Mouse (Mus musculus): ENCODE data around the gene Il4.

Gene Il4

DNA sequence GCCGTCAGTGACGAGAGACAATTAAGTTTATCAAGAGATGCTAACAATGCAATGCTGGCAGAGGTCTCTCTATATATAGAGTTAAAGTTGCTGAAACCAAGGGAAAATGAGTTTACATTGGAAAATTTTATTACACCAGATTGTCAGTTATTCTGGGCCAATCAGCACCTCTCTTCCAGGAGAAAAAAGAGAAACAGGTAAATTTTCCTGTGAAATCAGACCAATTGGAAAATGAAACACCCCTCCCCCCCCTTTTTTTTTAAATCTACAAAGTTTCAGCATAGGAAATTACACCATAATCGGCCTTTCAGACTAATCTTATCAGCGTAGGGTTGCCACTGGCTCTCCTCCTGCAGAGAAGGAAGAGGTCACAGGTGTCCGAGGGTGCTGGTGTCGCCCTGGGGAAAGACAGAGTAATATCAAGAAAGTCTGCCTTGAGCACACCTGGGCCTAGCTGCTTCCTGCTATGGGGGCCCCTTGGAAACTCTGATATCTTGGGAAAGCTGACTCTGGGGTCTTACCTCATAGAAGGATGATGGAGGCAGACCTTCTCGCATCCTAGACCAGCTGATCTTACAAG is at the start of gene Il4:
Gene Il4, minus strand, starts transcription at position 51 of the 580 bp plus-strand sequence.
- no peak for DNase-seq

DNA sequence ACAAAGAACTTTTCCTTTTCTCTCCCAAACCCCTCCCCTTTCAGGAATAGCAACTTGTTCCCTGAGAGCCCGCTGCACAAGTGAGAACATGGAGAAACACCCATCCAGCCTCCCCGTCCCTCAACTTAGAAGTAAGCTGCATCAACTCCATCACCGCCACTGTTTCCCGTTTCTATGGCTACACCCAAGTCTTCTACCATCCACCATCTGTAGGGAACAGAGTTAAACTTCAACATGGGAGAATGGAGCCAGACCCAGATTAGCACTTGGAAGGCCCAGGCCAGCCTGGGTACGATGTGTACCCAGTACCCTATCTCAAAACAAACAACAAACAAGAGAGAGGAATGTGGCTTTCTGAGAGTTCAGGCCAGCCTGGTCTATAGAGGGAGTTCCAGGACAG is 45.6 kb upstream of the Il4 start:
- no peak for DNase-seq

DNA sequence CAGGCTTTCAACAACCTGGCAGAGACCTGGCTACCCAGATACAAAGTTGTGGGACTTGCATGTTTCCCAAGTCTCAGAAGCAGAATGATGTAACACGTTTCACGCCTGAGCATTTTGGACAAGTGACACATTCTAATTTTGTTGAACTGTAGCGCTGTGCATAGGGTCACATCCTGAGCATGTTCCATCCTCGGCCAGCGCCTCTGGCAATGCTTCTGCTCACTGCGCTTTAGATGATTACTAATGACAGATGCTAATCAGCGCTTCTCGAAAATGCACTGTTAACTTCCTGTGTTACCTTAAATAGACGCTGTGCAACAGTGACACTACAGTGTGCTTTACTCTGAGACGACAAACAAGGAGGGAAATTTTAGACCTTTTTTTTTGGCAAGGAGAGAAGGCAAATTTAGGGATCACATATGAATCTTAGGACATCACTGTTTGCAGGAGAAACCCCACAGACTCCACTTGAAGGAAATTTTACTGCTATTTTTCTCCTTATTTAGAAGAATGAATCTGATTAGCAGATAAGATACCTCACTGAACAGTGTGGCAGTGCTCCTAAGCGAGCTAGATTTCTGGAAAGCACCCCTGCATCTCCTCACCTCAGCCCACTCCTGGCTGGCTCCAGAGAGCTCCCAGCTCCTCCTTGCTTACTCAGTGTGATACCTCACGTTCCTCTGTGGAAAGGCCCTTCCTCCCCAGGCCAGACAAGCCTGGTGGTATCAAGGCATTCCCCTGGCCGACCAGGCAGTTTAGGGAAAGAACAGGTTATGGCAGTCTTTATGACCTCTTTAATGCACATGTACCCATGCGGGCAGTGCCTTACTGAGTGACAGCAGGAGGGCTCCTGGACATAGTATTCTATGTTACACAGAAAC is 44.6 kb upstream of the Il4 start:
- peak; percentile 83 for DNase-seq

DNA sequence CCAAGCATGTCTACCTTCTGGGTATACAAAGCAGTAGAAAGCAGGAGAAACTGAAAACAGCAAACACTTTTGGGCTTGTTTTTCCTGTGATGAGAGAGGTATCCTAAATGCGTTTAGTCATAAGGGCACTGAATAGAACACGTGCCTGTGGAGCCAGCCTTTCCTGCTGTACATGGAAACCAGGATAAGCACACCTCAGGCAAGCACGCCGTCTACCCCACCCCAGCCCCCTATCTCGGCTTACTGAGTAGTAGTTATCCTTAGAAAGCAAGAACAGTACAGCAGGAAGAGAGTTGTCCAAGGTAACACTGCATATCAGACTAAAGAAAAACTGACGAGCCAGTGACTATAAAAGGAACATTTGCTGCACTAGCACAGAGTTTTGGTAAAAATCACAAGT is 39.4 kb upstream of the Il4 start:
- DNase-seq = no peak

DNA sequence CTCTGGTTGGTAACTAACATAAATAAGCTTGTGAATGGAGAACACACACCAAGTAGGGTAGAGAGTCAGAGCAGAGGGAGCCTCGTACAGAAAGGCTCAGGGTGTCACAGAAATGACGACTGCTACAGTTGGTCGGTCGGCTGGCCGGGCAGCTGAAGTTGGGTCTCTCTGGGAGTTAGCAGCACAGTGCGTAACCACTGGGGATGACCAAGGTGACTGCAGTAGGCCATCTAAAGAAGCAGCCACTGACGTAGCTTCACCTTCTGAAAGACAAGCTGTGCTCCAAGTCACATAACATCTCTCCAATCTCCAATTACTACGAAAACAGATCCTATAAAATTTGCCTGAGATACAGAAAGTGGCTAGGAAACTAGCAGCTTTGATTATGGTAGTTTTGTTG is 38.9 kb upstream of the Il4 start:
- DNase-seq = no peak

DNA sequence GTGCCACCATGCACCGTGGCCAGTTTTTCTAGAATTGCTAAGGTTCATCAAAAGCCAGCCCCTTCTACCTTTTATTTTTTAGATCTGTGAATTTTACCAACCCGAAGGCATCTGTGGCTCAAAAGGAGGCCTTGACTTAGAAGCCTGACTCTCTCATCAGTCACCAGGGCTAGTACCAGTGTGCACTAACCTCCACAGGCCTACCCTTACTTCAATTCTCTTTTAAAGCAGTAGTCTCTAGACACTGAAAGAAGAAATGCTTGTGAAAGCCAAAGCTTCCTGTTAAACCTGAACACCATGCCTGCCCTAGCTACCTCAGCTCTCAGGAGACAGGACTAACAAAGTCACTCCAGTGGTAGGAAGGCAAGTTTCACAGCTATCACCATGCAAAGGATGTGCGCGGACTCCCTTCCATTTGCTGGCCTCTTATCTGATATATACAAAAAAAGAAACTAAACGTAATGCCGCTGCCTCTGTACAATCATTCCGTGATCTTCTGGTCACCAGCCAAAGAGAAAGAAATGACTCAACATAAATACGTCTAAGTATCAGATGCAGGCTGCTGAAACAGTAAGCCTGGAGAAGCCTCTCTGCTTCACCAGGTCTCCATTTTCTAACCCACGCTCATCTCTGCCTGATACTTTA is 38.2 kb upstream of the Il4 start:
- DNase-seq = peak; percentile 79

DNA sequence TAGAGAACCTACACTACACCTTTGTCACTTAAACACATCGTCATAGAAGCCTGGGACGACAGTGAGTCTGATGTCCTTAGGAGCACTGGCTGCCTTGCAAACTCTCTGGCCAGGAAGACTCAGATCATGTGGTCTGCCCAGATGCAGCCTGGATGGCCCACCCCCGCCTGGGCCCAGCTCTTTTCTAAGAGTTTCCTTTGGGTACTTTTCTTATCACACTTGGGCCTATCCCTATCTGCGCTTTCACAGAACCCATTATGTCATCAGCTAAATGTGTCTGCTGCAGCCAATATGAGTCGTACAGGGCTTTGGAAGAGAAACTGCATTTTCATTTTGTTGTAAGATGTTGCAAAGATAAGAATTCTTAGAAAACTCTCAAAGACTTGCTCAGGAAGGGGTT is 36.6 kb upstream of the Il4 start:
- peak; percentile 92 for DNase-seq

DNA sequence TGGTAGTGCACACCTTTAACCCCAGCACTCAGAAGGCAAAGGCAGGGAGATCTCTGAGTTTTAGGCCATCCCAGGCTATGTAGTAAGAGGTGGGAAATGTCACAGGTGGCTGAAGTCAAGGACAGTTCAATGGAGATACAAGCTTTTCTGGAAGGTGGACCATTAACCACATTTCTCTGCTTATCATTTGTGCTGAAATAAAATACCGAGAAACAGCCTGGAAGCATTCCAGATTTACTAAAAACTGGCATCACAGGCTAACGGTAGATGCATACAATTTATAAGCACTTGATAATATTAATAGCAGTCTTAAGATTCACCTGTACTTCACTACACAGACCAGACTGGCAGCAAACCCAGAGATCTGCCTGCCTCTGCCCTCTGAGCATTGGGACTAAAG is 34.0 kb upstream of the Il4 start:
- no peak for DNase-seq

DNA sequence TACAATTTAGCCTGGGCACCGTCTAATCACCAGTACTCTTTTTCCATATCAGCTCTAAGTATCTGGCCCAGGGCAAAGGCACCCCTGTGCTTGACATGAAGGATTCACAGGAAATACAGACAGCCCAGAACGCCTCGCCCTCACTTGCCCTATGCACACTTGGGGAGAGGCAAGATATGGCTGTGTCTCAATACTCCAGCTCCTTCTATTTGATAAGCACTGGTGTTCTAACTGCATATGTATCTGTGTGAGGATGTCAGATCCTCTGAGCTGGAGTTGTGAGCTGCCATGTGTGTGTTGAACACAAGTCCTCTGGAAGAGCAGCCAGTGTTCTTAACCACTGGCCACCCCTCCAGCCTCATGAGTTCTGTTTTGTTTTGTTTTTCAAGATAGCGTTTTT is 33.0 kb upstream of the Il4 start:
- DNase-seq = no peak

DNA sequence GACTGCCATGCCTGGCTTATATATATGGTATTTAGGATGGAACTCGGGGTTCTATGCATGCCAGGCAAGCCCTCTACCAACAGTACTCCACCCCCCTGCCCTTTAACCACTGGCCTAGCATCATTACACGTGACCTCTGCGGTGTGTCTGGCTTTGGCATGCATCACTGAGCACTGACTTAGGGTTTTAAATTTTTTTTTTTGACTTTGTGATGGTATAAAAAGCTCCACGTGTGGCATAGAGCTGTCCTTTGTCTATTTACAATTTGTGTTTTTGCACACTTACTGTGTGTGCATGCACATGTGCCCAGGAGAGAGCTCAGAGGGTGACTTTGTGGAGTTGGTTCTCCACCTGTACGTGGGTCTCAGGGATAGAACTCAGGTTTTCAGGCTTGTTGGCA is 25.5 kb upstream of the Il4 start:
- no peak for DNase-seq

DNA sequence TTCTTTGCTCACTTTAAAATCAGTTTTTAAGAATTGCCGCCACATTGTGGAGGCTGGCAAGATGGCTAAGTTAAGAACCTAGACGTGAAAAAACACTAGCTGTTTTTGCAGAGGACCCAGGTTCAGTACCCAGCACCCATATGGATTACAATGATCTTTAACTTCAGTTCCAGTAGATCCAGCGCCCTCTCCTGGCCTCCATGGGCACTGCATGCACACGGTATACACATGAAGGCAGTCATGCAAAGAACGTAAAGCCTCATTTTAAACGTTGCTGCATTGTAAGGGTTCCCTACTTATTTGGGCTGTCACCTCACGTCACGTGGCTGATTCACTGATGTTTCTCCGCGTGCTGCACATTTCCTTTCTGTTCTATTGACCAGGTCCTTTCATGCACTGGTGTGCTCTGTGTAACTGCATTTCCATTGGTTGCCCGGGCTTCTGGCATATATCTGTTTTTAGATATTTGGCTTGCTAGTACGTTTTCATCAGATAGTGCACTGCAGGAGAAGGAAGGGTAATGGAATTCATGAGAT is 24.3 kb upstream of the Il4 start:
- no peak for DNase-seq

DNA sequence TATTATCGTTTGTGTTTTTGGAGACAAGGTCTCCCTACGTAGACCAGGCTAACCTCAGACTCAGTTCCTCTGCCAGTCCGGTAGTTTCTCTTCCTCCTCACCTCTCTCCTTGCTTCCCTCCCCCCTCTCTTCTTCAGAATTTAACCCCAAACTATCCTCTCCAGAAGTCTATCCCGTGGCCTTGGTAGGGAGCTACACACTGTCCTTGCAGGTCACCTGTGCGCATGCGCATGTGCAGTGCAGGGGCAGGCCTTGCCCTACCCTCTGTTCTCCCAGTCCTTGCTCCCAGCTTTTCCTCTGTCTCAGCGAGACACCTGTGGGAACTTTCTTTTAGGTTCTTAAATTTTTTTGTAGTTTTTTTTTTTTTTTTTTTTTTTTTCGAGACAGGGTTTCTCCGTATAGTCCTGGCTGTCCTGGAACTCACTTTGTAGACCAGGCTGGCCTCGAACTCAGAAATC is 19.4 kb upstream of the Il4 start:
- DNase-seq = peak; percentile 59

DNA sequence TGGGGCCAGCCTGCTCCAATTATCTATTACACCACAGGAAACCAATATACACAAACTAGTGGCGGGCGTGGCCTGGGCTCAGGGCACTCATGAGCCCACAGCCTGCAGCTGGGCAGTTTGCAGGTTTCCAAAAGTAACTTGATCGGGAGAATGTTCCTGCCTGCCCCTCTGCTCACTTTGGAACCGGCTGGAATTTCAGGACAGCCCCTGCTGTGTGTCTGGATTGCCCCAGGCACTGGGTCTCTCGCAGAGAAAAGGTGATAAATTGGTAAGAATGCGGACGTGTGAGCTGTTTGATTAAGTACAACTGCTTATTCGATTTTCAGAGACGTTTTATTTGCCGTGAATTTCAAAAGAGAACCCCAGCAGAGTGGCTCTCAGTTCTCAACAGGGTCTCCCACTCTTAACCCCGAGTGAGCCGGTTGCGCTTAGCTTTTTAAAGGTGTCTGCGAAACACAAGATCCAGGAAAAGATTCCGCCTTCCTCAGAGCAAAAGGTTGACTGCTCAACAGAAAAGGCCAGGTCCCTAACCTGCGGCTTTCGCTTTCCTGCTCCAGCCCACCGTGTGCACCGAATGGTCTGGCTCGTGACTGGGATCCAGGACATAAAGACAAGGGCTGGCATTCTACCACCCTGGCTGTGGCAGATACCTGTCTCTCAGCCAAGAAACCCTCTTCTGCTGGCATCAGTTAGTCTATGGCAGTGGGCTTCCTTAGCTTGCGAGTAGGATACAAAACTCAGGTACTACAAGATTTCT is 18.8 kb upstream of the Il4 start:
- DNase-seq = peak; percentile 58

DNA sequence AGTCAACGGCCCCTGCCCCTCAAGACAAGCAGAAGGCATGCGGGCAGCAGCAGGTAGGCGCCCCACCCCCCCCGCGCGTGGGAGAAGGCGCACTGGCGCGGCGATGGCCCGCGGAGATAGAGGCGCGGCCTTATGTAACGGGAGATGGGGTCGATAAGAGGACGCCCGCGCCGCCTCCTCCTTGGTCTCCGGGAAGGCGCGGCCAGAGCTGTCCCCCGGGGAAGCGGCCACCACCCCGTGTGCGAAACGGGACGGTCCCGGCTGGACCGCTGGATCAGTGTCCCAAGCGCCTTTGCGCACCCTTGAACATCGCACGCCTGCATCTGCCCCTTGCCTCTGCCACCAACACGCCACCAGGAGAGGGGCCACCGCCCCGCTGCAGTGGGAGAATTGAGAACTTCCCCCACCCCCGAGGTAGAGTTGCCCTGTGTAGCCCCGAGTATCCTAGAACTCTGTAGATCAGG is 17.7 kb upstream of the Il4 start:
- peak; percentile 88 for DNase-seq

DNA sequence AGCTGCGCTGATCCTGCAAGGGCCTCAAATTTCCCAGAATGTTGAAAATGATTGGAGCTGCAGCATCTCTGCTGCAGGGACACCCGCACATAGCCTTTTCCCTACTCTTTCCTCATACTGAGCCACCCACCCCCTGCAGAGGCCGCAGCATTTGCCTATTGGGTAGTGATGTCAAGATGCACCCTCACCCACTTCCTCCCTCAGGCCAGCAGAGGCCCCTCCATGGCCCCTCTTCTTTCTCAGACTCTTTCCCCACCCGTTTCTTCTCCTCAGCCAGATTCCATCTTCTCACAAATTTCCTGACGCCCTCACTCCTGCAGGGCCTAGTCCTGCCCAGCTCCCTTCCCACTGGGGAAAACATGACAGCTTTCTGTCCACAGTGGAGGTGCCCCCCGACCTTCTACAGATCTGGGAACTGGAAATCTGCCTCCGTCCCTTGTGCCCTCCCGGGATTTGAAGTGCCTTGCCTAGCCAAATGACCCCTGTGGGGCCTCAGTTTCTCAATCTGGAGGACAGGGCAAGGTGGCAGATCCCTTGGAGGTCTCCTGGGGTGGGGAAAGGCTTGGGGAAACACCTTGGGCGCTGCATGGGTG is 17.2 kb upstream of the Il4 start:
- DNase-seq = peak; percentile 80

DNA sequence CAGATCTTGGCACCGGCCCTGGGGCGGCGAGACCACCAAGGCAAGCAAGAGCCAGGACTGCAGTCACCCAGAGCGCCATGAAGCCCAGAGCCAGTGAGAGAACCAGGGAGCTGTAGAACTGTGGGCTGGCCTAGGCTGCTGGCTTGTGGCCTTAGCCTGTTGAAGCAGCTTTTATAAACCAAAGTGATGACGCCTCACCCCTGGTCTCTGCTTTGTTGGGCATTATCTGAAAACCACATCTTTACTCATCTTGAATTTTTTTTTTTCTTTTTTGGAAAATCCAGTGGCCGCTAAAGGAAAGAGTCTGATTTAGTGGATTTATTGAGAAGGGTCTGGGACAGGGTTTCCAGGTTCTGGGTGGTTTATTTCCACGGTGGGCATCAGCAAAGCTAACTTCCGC is 16.1 kb upstream of the Il4 start, which contains the start of gene Il13:
Gene Il13, minus strand, starts transcription at position 147 of the 400 bp plus-strand sequence.
- peak; percentile 87 for DNase-seq

DNA sequence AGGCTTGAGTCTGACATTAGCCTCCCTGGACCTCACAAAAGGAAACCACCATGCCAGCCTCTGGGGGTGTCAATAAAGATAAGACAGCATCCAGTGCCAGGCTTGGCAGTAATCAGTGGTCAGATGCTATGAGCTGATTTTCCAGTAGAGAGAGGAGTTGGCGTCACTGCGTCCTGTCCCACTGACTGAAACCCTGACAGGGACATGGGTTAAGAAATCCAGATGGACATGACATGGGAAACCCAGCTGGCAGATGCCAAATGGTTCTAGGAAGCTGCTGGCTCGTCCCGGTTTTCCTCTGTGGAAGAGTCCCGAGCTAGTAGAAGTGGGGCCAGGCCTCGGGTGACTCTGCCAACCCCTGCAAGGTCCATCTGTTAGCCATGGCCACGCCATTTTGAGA is 15.2 kb upstream of the Il4 start:
- DNase-seq = peak; percentile 82

DNA sequence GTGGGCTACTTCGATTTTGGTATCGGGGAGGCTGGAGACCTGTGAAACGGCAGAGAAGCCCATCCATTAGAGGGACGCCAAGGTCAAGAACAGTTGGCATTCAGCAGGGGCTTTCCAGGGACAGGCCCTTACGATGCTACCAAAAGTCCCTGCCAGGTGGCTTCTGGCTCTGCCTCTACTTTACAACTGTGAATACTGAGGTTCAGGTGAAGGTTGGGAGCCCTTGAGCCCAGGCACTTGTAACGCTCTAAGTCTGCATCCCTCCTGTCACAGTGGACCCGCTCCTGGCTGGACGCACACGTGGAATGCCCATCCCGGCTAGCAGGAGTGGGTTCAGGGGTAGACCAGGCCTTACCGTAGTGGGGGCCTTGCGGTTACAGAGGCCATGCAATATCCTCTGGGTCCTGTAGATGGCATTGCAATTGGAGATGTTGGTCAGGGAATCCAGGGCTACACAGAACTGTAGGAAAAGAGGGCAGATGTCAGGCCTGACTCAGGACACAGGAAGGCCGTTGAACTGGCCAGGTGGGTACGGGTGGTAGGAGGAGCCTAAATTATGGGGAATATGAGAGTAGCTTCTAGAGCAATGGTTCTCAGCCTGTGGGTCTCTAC is 13.8 kb upstream of the Il4 start:
- no peak for DNase-seq

DNA sequence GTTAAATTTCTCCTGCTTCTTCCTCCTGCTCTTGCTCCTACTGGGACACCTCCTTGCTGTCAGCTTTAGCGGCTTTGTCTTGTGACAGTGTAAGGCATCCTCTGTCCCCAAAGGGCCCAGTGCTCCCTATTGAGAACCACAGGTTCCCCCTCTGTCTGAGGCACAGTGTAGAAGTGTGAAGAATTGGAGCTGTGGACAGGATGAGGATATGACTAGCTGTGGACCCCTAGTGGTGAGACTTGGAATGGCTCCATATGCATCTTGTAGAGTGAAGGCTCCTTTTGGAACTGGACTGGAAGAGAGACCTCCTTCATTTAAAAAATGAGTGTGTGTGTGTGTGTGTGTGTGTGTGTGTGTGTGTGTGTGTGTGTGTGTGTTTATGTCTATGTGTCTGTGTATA is 9.4 kb upstream of the Il4 start:
- peak; percentile 93 for DNase-seq

DNA sequence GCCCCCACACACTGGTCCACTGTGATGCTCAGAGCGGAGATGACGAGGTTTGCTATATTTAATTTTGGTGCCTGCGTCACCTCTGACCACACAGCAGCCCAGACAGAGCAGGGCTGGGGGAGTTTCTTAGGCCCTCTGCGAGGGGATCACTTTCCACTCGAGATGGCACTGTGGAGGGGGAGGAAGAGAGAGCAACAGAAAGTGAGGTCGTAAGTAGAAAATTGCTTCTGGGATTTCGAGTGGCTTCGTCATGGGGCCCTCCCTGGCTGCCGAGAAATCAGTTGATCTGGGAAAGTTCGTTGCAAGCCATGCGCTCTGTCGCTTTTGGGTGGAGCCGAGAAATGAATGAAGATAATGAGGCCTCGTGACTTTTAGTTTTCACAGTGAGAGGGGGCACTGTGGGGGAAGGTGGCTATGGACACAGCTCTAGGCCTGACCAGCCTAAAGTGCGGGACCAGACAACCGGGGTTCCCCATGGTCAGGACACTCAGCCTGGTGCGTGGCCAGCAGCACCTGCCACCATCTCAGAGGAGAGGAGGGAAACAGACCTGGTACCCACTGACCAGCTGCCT is 8.4 kb upstream of the Il4 start:
- no peak for DNase-seq

DNA sequence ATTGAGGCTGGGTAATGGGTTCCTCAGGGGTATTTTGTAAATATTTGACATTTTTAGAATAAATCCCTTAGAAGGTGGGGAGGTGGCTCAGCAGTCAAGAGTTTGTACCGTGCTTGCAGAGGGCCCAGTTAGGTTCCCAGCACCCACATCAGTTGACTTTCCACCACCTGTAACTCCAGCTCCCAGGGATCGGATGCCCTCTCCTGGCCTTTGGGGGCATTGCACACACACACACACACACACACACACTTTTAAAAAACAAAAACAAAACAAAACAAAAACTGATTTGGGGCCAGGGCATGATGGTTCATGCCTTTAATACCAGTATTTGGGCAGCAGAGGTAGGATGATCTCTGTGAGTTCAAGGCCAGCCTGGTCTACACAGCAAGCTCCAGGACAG is 5.7 kb upstream of the Il4 start:
- no peak for DNase-seq

DNA sequence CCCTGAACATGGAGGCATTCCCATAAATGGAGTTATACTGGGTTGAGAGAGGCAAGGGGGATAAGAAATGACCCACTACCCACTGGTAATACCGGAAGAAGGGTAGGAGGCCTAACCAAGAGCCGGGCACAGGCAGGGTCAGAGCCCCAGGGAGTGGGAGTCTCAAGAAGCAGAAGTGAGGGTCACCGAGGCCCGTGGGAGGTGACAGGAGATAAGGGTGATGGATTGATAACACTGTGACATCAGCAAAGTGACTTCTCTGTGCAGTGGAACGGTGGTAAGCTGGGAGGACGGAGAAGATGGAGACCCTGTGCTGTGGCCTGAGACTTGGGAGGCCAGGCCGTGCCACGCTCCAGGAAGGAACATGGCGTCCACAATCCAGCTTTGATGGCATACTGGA is 5.1 kb upstream of the Il4 start:
- no peak for DNase-seq
